Mouse (Mus musculus) cerebellum, adult 2 months (tissue): ENCODE data around the gene Arl15. TPM values are rescaled to one million over a fixed set of nuclear protein-coding genes. Genes with fewer than 3 reads are reported as not detected.
A peak's percentile ranks its signal among the peaks of the same experiment; 100 is the strongest.

Experiments used
- DNase-seq, 2 experiments: peaks; one replicate each; pipeline ENCODE4 v3.0.0; 2021
- H3K27ac ChIP-seq: fragments of 200-500 bp; 2 replicates; pipeline ENCODE4 v1.5.1; 2012; ENCODE audit warnings: low read length, control low read depth, inconsistent platforms; ENCODE audit not compliant: insufficient read depth
- H3K27me3 ChIP-seq: fragments of 200-500 bp; 2 replicates; pipeline ENCODE4 v1.6.1; 2012; ENCODE audit warnings: inconsistent platforms, mild to moderate bottlenecking, low read length, moderate library complexity; ENCODE audit not compliant: control insufficient read depth, insufficient read depth
- H3K4me1 ChIP-seq: fragments of 200-500 bp; 2 replicates; pipeline ENCODE4 v1.6.1; 2011; ENCODE audit warnings: low read length; ENCODE audit not compliant: control insufficient read depth, insufficient read depth
- H3K4me3 ChIP-seq: fragments of 200-500 bp; replicated peaks from 2 replicates; pipeline ENCODE3; 2011; ENCODE audit warnings: mild to moderate bottlenecking, low read depth, low read length, control low read depth; ENCODE audit not compliant: insufficient read depth
- CTCF ChIP-seq: fragments of 200-500 bp; IDR thresholded peaks from 2 replicates; pipeline ENCODE4 v1.5.1; 2011; ENCODE audit warnings: low read depth, mild to moderate bottlenecking, control low read depth, low read length, moderate library complexity, borderline replicate concordance; ENCODE audit not compliant: insufficient read depth
- POLR2A ChIP-seq: fragments of 200-500 bp; IDR thresholded peaks from 2 replicates; pipeline ENCODE4 v1.6.1; 2011; ENCODE audit warnings: low read length, control low read depth, borderline replicate concordance; ENCODE audit not compliant: insufficient read depth
- WGBS: fragments of 180-500 bp; shearing (Covaris S2); methylation state at CpG from one replicate; pipeline ENCODE4 v1.1.7; 2018; 5-methylcytosine and 5-hydroxymethylcytosine counted together
- polyA plus RNA-seq: library from polyadenylated mRNA; depleted of rRNA; stranded (reverse); fragments of >200 nt; gene quantifications from 2 replicates; pipeline ENCODE4 v1.2.3, GENCODE M21; 2012

The Arl15 gene
- polyA plus RNA-seq, 1 experiment: 10.3 TPM

DNA sequence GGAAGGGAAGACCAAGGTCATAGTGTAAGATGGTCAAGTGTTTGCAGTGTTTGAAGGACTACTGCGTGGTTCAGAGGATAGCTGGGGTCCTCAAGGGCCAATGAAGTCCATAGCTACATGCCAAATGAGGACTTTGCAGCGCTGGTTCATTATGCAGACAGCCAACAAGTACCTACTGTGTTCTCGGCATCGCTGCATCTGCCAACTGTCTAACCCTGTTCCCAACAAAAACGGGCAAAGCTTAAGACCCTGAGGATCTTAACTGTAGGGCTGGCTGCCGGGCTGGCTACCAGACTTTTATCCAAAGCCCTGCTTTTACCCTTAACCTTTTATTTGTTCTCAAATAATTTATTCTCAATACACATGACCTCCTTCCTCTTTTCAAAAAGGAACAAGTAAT is 123.1 kb downstream of the Arl15 start:
- Histone ChIP-seq H3K4me3 (no peak overlapping the region), H3K27ac (no peak overlapping the region), H3K4me1 (peaks cover 8% of the 10 kb centered on the region), H3K27me3 (no peaks in the 10 kb centered on the region)
- WGBS: 63% methylated on average over 6 of the region's 6 CpGs
- TF ChIP-seq CTCF (no peak), POLR2A (no peak)
- no peak for DNase-seq

DNA sequence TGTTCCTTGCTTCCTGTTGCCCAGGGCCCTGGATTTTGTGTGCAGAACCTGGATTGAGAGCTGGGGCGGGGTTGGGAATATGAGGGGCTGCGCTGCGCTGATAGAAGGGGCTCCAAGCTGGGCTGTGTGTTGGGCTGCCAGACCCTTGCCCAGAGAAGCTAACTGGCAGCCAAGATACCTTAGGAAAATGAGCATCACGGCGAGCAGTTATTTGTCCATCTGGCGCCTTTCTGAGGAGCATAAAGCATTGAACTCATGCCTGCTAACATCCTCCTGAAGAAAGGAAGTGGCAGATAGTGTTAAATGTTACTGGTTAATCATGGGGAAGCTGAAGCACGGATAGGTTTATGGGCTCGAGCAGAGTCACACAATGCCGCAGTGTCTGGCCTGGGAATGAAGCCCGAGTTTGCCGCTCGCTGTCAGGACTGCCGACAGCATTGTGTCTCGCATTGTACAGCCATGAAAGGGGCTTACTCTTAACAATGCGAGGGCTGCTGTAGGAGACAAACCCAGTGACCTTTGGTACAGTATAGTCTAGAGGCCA is 123.6 kb downstream of the Arl15 start:
- peaks cover 8% of the 10 kb centered on the region for H3K4me1 ChIP-seq
- H3K4me3 ChIP-seq: no peak overlapping the region
- TF ChIP-seq CTCF (no peak), POLR2A (no peak)
- no peak overlapping the region for H3K27ac ChIP-seq
- H3K27me3 ChIP-seq: no peaks in the 10 kb centered on the region
- WGBS: 37% methylated on average over 15 of the region's 15 CpGs
- DNase-seq: peak; percentile 48 to 52

DNA sequence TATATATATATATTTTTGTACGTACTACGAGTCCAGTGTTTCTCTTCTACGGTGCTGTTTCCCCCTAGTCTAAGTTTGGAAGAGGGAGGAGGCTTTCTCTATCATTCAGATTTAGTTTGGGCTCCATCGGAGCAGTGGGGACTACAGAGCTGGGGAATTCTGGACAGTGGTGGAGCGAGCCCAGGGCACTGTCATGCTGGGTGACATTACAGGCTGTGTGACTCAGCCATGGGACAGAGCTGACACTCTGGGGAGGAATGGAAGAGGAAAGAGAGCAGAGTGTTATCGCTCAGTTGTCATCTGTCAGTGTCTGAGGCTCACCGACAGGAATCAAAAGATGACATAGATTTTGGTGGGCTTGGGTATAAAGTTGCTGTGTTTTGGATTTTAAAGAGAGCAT is 124.4 kb downstream of the Arl15 start:
- TF ChIP-seq CTCF (no peak), POLR2A (no peak)
- 55% methylated on average over 7 of the region's 7 CpGs for WGBS
- no peak overlapping the region for H3K4me3 ChIP-seq
- no peaks in the 10 kb centered on the region for H3K27me3 ChIP-seq
- no peak overlapping the region for H3K27ac ChIP-seq
- peak in 1 of 2 experiments; percentile 32 for DNase-seq
- H3K4me1 ChIP-seq: peaks cover 8% of the 10 kb centered on the region

DNA sequence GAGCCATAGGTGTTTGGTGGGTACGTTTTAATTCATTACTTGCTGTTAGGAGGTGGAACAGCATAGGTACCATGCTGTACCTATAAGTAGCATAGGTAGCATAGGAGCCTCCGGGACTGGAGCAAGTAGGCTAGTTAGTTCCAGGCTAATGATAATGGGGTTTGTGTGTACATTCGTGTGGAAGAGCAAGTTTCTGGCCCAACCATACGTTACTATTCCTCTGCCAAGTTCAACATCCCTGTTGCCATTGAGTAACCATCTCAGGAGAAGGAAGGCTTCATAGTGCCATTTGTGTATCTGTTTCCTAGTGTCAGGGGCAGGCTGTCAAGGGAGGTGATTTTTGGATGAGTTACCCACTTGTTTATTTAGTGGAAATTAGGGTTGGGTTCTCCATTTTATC is 141.4 kb downstream of the Arl15 start:
- no peak for DNase-seq
- Histone ChIP-seq H3K27ac (no peak overlapping the region), H3K27me3 (no peaks in the 10 kb centered on the region), H3K4me3 (no peak overlapping the region), H3K4me1 (peaks cover 2% of the 10 kb centered on the region)
- TF ChIP-seq CTCF (no peak), POLR2A (no peak)
- WGBS: 69% methylated on average over 4 of the region's 4 CpGs

DNA sequence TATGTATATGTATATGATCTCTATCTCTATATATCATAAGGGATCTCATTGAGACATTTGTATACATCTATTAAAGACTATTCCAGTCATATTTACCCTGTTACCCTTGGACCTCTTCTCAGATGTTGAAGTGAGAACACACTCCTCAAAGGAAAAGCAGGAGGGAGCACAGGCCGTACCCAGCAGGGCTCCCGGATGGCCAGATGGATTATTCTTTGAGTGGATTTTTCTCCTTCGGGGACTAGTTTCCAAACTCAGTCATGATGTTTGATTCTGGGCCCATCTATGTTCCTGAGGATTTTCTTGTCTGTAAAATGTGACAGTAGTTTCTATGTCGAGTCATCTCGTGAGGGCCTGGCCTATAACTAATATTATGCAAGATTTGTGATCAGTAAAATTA is 142.9 kb downstream of the Arl15 start:
- Histone ChIP-seq H3K4me3 (no peak overlapping the region), H3K27ac (no peak overlapping the region), H3K27me3 (no peaks in the 10 kb centered on the region), H3K4me1 (no peaks in the 10 kb centered on the region; the same call in 1 of the 2 replicates)
- peak; percentile 48 to 62 for DNase-seq
- 53% methylated on average over 5 of the region's 5 CpGs for WGBS
- TF ChIP-seq CTCF (no peak), POLR2A (no peak)

DNA sequence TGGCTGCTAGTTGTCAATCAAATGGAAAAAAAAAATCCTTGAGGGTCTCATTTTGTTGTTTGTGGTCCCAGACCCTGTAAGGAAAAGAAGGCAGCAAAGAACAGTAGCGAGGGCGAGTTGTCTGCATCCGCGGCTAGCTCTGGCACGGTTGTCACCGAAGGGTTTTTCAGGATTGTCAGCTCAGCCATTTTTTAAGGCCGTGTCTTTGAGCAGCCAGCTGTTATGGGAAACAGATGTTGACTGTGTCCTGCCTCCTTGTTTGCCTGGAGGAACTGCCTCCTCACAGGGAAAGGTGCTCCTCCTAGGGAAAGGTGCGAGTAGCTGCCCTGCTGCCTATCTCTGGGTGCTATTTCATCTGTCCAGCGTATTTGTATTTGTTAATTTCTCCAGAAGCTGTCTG is 144.3 kb downstream of the Arl15 start:
- 98% methylated on average over 9 of the region's 9 CpGs for WGBS
- Histone ChIP-seq H3K4me1 (no peaks in the 10 kb centered on the region; the same call in 1 of the 2 replicates), H3K27ac (no peak overlapping the region), H3K4me3 (no peak overlapping the region), H3K27me3 (no peaks in the 10 kb centered on the region)
- no peak for DNase-seq
- TF ChIP-seq POLR2A (no peak), CTCF (no peak)

DNA sequence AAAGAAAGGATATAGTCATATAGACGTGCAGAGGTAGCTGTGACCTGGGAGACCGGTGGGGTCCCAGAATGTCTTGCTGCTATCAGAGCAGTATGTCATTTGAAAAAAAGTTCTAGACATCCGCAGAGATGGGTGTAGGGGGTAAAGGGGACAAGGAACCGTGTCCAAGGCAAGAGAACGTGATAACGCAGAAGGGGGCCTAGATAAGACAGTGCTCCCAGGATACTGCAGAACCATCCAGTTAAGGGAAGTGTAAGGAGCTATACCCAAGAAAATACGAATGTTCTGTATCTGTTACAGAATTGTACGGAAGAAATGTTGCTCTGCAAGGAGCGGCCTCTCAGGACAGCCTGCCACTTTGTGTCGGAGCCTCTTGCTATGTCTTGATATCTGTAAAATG is 144.8 kb downstream of the Arl15 start:
- 97% methylated on average over 10 of the region's 10 CpGs for WGBS
- no peak for TF ChIP-seq POLR2A
- TF ChIP-seq CTCF: no peak
- no peak for DNase-seq
- no peak overlapping the region for H3K27ac ChIP-seq
- no peak overlapping the region for H3K4me3 ChIP-seq
- H3K27me3 ChIP-seq: no peaks in the 10 kb centered on the region
- H3K4me1 ChIP-seq: no peaks in the 10 kb centered on the region; the same call in 1 of the 2 replicates

DNA sequence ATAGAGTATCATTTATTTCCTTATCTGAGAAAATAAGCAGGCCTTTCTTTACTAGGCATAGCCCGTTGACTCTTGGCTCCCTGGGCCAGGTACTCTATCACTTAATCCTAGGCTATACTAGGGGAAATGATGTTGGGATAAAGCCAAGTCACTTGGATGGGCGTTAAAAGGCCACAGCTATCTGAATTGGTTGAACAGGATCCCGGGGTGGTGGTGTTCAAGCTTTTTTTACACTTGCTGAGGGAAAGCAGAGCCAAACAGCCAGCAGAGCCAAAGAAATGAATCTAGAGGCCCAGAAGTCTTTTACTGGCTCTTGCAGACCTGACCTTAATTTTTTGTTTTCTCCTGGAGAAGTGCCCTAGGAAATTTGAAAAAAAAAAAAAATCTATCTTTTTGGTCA is 145.4 kb downstream of the Arl15 start:
- no peaks in the 10 kb centered on the region; the same call in 1 of the 2 replicates for H3K4me1 ChIP-seq
- no peak overlapping the region for H3K4me3 ChIP-seq
- H3K27ac ChIP-seq: no peak overlapping the region
- no peaks in the 10 kb centered on the region for H3K27me3 ChIP-seq
- TF ChIP-seq POLR2A (no peak), CTCF (no peak)
- DNase-seq: peak in 1 of 2 experiments; percentile 64
- WGBS: 10% methylated on average over 3 of the region's 3 CpGs
